Mouse (Mus musculus) heart, postnatal 0 days (tissue): Measurements from ENCODE around the gene Gpr26.

Experiments
- CTCF ChIP-seq: IDR thresholded peaks from 2 replicates; pipeline ENCODE4 v1.5.1; 2016; ENCODE audit warnings: antibody characterized with exemption, control low read depth, low read depth
- EP300 ChIP-seq: IDR thresholded peaks from 2 replicates; pipeline ENCODE4 v1.6.1; 2016; ENCODE audit warnings: antibody characterized with exemption, low read depth

DNA sequence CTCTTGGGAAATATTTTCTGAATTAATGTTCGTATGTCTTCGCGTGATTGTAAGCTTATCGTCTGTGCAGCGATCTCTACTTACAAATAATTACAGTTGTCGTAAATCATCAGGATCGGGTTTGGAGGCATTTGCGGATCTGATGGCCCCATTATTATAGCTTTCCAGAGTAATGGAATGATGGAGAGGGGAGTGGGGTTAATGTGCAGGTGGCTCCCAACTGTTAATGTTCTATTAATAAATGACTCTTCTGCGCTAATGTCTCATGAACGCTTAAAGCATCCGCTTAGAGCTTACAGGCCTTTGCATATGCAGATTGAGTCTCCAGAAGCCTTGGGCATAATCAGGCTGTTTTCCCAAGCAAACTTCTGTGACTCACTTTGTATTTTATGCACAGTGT, 12.3 kb downstream of the Gpr26 start:
- TF ChIP-seq CTCF (no peak), EP300 (no peak)
